Comparison of ENCODE assay signal across 7 mouse cellular contexts in the genomic region with DNA sequence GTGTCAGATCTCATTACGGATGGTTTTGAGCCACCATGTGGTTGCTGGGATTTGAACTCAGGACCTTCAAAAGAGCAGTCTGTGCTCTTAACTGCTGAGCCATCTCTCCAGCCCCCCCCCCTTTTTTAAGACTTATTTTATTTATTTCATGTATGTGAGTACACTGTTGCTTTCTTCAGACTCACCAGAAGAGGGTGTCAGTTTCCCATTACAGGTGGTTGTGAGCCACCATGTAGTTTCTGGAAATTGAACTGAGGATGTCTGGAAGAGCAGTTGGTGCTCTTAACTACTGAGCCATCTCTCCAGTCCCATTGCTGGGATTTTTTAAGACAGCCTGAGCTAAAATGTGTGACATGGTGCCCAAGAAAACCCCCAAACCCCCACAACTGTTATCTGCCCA. TPM values are rescaled to one million over a fixed set of nuclear protein-coding genes. Genes with fewer than 3 reads are reported as not detected.
DNase-seq lines count a peak whose midpoint lies in the region; ATAC-seq and TF ChIP-seq lines count a peak whose summit lies in the region.
"Not testable (repeated sequence)": the region's sequence is repeated elsewhere in the genome, so short reads cannot be mapped to it uniquely, and the experiment has no call there.

No protein-coding gene starts in this region.

- not testable (repeated sequence) for H3K9ac ChIP-seq in MEL (ENCODE audit: control insufficient read depth, low read depth, low read length, poor library complexity, severe bottlenecking); intestine, postnatal 0 days (ENCODE audit: low read depth, low read length); liver, postnatal 0 days (replicated peaks); stomach, postnatal 0 days (ENCODE audit: low read length)

- 85% methylated on average over 1 of the region's 1 CpGs for WGBS in intestine, postnatal 0 days
- WGBS in liver, postnatal 0 days (ENCODE audit: insufficient replicate concordance), result 83% methylated on average over 1 of the region's 1 CpGs
- 90% methylated on average over 1 of the region's 1 CpGs for WGBS in stomach, postnatal 0 days

- ATAC-seq in intestine, postnatal 0 days; liver, postnatal 0 days; stomach, postnatal 0 days (ENCODE audit: low FRiP score, low TSS enrichment): not testable (repeated sequence)

- TF ChIP-seq EP300 in MEL (IDR thresholded peaks at IDR 0.05; ENCODE audit: low read depth in 1 of 2, low read length in 2 of 2); liver, postnatal 0 days (IDR thresholded peaks at IDR 0.05; ENCODE audit: low read depth); stomach, postnatal 0 days (optimal IDR thresholded peaks at IDR 0.05): not testable (repeated sequence)

- DNase-seq in 416B (ENCODE audit: low read depth) (peak; percentile 57), MEL (ENCODE audit: low read depth, low spot score) (peak; percentile 48)
- peak; percentile 21 for DNase-seq in brain, adult 2 months (ENCODE audit: low read depth, low spot score)
- DNase-seq in gastrocnemius, adult 2 months; liver, postnatal 0 days; stomach, postnatal 0 days (ENCODE audit: low spot score): not testable (repeated sequence)

- not testable (repeated sequence) for H3K79me2 ChIP-seq in MEL (ENCODE audit: control insufficient read depth, insufficient read depth, low read length, poor library complexity)

- not testable (repeated sequence) for H3K4me3 ChIP-seq in MEL (ENCODE audit: control insufficient read depth in 1 of 2, insufficient read depth in 1 of 2, low read depth in 2 of 2, low read length in 2 of 2); gastrocnemius, adult 2 months; intestine, postnatal 0 days (ENCODE audit: low read depth, low read length); liver, postnatal 0 days (ENCODE audit: low read depth, low read length); stomach, postnatal 0 days (ENCODE audit: low read depth, low read length)

- H3K36me3 ChIP-seq in MEL (ENCODE audit: control insufficient read depth in 1 of 2, insufficient read depth in 2 of 2, low read length in 2 of 2); intestine, postnatal 0 days (ENCODE audit: control insufficient read depth, insufficient read depth); liver, postnatal 0 days (replicated peaks; ENCODE audit: insufficient read depth, low read length); stomach, postnatal 0 days (ENCODE audit: control insufficient read depth, insufficient read depth, low read length): not testable (repeated sequence)

- peak; percentile 3 to 52 (median 17); a peak in 2 of 6 replicates for TF ChIP-seq CTCF in MEL (IDR thresholded peaks at IDR 0.05 in 2 of 3, conservative IDR thresholded peaks at IDR 0.05 in 1 of 3; ENCODE audit: control insufficient read depth in 1 of 3, insufficient read depth in 1 of 3, low read depth in 2 of 3, low read length in 3 of 3, poor library complexity in 1 of 3, severe bottlenecking in 1 of 3)
- peak; percentile 28 for TF ChIP-seq CTCF in gastrocnemius, adult 2 months (IDR thresholded peaks at IDR 0.05)
- peak; percentile 53 for TF ChIP-seq CTCF in intestine, postnatal 0 days (IDR thresholded peaks at IDR 0.05; ENCODE audit: low read depth)
- peak; percentile 39 for TF ChIP-seq CTCF in liver, postnatal 0 days (IDR thresholded peaks at IDR 0.05; ENCODE audit: low read depth)
- peak; percentile 56 for TF ChIP-seq CTCF in stomach, postnatal 0 days (IDR thresholded peaks at IDR 0.05; ENCODE audit: low read depth)

- not testable (repeated sequence) for H3K4me2 ChIP-seq in intestine, postnatal 0 days (replicated peaks; ENCODE audit: low read depth); liver, postnatal 0 days (ENCODE audit: low read depth, low read length); stomach, postnatal 0 days (replicated peaks; ENCODE audit: low read depth)

- not testable (repeated sequence) for TF ChIP-seq POLR2A in MEL (IDR thresholded peaks at IDR 0.05; ENCODE audit: control insufficient read depth in 1 of 2, insufficient read depth in 1 of 2, low read depth in 1 of 2, low read length in 2 of 2, poor library complexity in 1 of 2)

- not testable (repeated sequence) for H3K9me3 ChIP-seq in MEL (replicated peaks; ENCODE audit: insufficient read depth, low read length); intestine, postnatal 0 days (ENCODE audit: control insufficient read depth); liver, postnatal 0 days (ENCODE audit: low read length); stomach, postnatal 0 days (ENCODE audit: control insufficient read depth, low read length)

- H3K27me3 ChIP-seq in MEL (ENCODE audit: control insufficient read depth in 1 of 2, insufficient read depth in 2 of 2, low read length in 2 of 2); intestine, postnatal 0 days (replicated peaks; ENCODE audit: control insufficient read depth, insufficient read depth, low read length); liver, postnatal 0 days (ENCODE audit: insufficient read depth, low read length); stomach, postnatal 0 days (ENCODE audit: control insufficient read depth, insufficient read depth, low read length): not testable (repeated sequence)

- intact Hi-C loops in gastrocnemius, adult 2 months (cut with DNase I), result not testable (repeated sequence)

- H3K4me1 ChIP-seq in MEL (ENCODE audit: control insufficient read depth in 1 of 2, insufficient read depth in 2 of 2, low read length in 2 of 2), result 0 out of 4 replicates have a peak, but pooled peaks cover 0 to 12% of the 10 kb centered on the region in 2 experiments
- H3K4me1 ChIP-seq in intestine, postnatal 0 days (replicated peaks; ENCODE audit: control insufficient read depth, insufficient read depth, low read length); liver, postnatal 0 days (ENCODE audit: insufficient read depth); stomach, postnatal 0 days (replicated peaks; ENCODE audit: control insufficient read depth, insufficient read depth): not testable (repeated sequence)

- TF ChIP-seq RAD21 in MEL (IDR thresholded peaks at IDR 0.05; ENCODE audit: low read depth, low read length), result peak; percentile 49

- not testable (repeated sequence) for H3K27ac ChIP-seq in MEL (ENCODE audit: control insufficient read depth, low read depth, low read length); gastrocnemius, adult 2 months; intestine, postnatal 0 days (ENCODE audit: low read depth, low read length); liver, postnatal 0 days (ENCODE audit: low read depth); stomach, postnatal 0 days (replicated peaks)

TF ChIP-seq in MEL, 35 proteins besides CTCF, POLR2A, EP300 and RAD21:
- TF ChIP-seq ZC3H11A (IDR thresholded peaks at IDR 0.05; ENCODE audit: low read depth, low read length) (peak; percentile 37), SMC3 (IDR thresholded peaks at IDR 0.05; ENCODE audit: low read depth, low read length) (peak; percentile 51)

RNA-seq across cellular contexts. Expression of a gene that starts 15.8 kb away (rescaled TPM):
- 16.4 and 18.1 TPM in 2 replicates for total RNA-seq in MEL (2012; rRNA removed)
- polyA plus RNA-seq in MEL (2012; ENCODE audit: insufficient read depth in 1 of 2, insufficient read length in 2 of 2, low read depth in 1 of 2, low replicate concordance in 2 of 2, missing spikeins in 1 of 2), result 10 to 100 TPM in 1 of 2 experiments, not detected in 1; 34.6 TPM
- 100 to 1,000 TPM; 195 to 201 TPM for total RNA-seq in gastrocnemius, adult 2 months (2021)
- 141 and 152 TPM in 2 replicates for polyA plus RNA-seq in intestine, postnatal 0 days (2015; fragmentation: Nextera tagmentation; extraction: Ambion mirVana)
- 50.9 and 52.8 TPM in 2 replicates for polyA plus RNA-seq in liver, postnatal 0 days (2015; fragmentation: Nextera tagmentation; extraction: Ambion mirVana)
- 138 and 144 TPM in 2 replicates for polyA plus RNA-seq in stomach, postnatal 0 days (2015; fragmentation: Nextera tagmentation; extraction: Ambion mirVana)

RNA-seq across cellular contexts. Expression of a gene that starts 22.5 kb away (rescaled TPM):
- total RNA-seq in MEL (2012; rRNA removed), result not detected in 2 replicates
- polyA plus RNA-seq in MEL (2012; ENCODE audit: insufficient read depth in 1 of 2, insufficient read length in 2 of 2, low read depth in 1 of 2, low replicate concordance in 2 of 2, missing spikeins in 1 of 2), result under 1 TPM in 1 of 2 experiments, not detected in 1; 0.22 TPM
- 1 to 10 TPM in 1 of 2 experiments, under 1 TPM in 1; 0.99 to 1.8 TPM for total RNA-seq in gastrocnemius, adult 2 months (2021)
- polyA plus RNA-seq in intestine, postnatal 0 days (2015; fragmentation: Nextera tagmentation; extraction: Ambion mirVana), result 21.4 and 22.1 TPM in 2 replicates
- 23.5 and 26.1 TPM in 2 replicates for polyA plus RNA-seq in liver, postnatal 0 days (2015; fragmentation: Nextera tagmentation; extraction: Ambion mirVana)
- polyA plus RNA-seq in stomach, postnatal 0 days (2015; fragmentation: Nextera tagmentation; extraction: Ambion mirVana), result 18.1 and 19.9 TPM in 2 replicates

Comparison
In these comparisons a context has a peak if more than half of its experiments do, and no peak if none do; other contexts are left out.
1. RNA of a gene that starts 22.5 kb away (polyA plus RNA-seq): 23.5 to 26.1 TPM in liver, postnatal 0 days, 21.4 to 22.1 TPM in intestine, postnatal 0 days and 18.1 to 19.9 TPM in stomach, postnatal 0 days; 0.22 TPM in MEL; every median in the first group is over 10 times any median in the second.
2. Peak in every context shown above with its lines, with median percentiles within 50 percentile points of each other: CTCF ChIP-seq.